Mouse (Mus musculus) 3T3-L1 (cell line): ENCODE measurements around the gene Pgpep1.

Experiments used
- DNase-seq: peaks from one replicate; pipeline ENCODE4 v3.0.0-alpha.2; 2015; ENCODE audit warnings: low read depth, low spot score

Gene Pgpep1

GRCm38 (mm10) chr8:70660273-70660725, at the start of gene Pgpep1:
Gene Pgpep1 (minus strand): TSS chr8:70660388.
- DNase-seq, result no peak

DNA sequence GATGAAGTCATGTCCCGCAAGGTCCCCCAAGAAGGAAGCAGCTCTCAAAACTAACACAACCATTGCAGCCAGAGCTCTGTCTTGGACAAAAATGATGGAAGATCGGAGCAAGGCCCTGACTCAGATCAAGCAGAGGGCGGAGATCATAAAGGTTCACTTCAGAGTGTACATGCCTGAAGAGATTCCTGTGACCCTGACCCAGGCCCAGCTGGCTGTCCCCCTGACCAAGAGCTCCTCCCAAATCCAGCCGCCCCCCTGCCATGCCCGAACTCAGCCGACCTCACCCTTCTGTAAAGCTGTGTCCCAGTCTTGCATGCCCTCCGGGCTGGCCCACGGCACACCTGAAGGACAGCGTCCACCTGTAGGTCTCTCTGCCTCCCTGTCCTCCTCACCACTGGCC, 49.6 kb upstream of the Pgpep1 start:
- no peak for DNase-seq

DNA sequence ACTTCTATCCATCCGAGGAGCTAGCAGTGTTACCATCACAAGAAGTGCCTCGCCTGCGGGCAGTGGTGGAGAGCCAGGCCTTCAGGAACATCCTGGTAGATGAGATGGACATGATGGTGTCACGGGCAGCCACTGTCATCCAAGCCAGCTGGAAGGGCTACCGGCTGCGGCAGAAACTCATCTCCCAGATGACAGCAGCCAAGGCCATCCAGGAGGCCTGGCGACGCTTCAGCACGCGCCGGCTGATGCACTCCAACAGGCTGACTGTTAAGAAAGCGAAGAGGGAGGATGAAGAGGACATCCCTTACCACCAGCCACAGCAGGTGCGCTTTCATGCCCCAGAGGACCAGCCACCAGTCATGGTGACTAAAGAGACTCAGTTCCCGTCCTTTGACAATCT, 48.1 kb upstream of the Pgpep1 start:
- no peak for DNase-seq

GRCm38 (mm10) chr8:70703287-70703686, 43.1 kb upstream of the Pgpep1 start, which contains the start of gene Iqcn:
Gene Iqcn (plus strand): TSS chr8:70703457.
- no peak for DNase-seq

DNA sequence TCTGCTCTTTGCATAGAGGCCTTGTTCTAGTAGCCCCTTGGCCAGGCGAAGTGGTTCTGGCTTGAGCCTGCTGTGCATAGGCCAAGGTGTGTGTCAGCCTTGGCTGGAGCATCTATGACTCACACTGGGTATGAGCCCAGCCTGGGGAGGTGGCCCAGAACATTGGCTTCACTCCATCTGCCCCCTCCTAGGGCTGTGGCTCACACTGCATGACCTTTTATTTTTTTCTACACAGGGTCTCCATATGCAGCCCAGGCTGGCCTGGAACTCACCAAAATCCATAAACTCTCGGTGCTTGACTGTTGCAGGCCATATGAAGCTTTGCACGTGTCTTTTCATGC, 42.6 kb upstream of the Pgpep1 start:
- DNase-seq, result peak; percentile 96

DNA sequence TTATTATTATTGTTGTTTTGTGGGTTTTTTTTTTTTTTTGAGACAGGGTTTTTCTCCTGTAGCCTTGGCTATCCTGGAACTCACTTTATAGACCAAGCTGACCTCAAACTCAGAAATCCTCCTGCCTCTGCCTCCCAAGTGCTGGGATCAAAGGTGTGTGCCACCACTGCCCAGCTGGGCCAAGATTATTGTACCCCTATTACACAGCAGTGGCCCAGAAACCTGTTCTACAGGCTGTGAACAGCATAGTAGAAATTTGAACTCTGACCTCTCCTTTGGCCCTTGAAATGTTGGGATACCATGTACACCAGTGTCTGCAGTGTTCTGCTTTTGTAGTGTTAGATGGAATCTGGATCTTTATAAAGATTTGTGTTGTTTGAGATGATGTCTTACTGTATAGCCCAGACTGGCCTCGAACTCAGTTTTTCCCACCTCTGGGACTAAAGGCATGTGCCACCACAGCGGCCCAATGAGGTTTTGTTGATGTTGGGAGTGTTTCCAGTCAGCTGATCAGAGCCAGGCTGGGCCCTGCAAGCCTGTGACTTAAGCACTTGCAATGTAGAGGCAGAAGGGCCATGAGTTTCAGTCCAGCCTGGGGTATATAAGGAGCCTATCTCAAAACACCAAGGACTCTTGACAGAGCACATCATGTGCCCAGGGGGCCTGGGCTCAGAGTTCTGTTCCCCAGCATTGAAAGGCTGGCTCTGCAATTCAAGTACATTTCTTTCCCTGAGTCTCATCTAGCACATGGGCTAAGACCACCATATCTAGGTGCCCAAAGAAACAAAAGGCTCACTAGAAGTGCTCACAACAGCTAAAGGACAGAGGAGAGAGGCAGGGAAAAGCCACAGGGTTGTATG, 42.0 kb upstream of the Pgpep1 start:
- peak; percentile 83 for DNase-seq

GRCm38 (mm10) chr8:70701048-70701981, 41.1 kb upstream of the Pgpep1 start:
- DNase-seq, result no peak

- DNase-seq, result peak; percentile 87
Measured at GRCm38 (mm10) chr8:70700555-70700922, 40.4 kb upstream of the Pgpep1 start.

GRCm38 (mm10) chr8:70699834-70700554, 39.8 kb upstream of the Pgpep1 start:
- DNase-seq, result peak; percentile 82

DNA sequence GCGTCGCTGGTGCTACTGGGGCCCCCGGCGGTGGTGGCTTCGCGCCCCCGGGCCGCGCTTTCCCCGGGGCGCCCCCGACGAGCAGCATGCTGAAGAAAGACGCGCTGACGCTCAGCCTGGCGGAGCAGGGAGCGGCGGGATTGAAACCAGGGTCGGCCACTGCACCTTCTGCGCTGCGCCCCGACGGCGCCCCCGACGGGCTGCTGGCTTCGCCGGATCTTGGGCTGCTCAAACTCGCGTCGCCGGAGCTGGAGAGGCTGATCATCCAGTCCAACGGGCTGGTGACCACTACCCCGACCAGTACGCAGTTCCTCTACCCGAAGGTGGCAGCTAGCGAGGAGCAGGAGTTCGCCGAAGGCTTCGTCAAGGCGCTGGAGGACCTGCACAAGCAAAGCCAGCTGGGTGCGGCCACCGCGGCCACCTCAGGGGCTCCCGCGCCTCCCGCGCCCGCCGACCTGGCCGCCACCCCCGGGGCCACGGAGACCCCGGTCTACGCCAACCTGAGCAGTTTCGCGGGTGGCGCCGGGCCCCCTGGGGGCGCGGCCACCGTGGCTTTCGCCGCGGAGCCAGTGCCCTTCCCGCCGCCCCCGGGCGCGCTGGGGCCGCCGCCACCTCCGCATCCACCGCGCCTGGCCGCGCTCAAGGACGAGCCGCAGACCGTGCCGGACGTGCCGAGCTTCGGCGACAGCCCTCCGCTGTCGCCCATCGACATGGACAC, 39.1 kb upstream of the Pgpep1 start:
- peak; percentile 68 for DNase-seq

DNA sequence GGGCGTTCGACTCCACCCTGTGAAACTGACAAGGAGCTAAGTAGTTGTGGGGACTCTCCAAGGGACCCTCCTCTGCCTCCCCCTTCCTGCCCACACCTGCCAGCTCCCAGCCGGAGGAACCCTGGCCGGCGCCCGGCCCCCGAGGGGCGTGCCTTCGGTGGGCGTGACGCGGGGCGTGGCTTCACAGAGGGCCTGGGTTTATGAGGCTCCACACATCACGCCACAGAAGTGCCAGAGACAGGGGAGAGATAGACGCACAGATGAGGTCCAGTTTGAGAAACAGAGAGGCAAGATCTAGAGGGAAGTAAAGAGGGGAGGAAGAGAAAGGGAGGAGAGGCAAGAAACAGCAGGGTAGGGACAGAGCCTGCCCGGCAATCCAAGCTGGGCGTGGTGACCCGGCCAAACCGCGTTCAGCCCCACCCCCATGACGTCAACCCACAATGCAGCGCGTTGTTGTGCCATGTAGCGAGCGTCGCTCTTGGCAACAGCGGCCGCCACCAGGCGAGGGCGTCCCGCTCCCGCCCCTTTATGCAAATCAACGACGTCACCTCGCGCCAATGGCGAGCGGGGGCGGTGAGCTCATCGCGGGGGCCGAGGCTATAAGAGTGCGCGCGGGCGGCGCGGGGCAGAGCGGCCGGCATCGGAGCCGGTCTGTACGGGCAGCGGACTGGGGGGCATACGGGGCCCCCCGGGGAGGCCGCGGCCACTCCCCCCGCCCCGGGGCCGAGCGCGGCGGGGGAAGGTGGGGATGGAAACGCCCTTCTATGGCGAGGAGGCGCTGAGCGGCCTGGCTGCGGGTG, 38.3 kb upstream of the Pgpep1 start, which contains the start of gene Jund:
TSS of gene Jund (plus strand) at position 640 of the 800 bp plus-strand sequence.
- DNase-seq, result peak; percentile 99

DNA sequence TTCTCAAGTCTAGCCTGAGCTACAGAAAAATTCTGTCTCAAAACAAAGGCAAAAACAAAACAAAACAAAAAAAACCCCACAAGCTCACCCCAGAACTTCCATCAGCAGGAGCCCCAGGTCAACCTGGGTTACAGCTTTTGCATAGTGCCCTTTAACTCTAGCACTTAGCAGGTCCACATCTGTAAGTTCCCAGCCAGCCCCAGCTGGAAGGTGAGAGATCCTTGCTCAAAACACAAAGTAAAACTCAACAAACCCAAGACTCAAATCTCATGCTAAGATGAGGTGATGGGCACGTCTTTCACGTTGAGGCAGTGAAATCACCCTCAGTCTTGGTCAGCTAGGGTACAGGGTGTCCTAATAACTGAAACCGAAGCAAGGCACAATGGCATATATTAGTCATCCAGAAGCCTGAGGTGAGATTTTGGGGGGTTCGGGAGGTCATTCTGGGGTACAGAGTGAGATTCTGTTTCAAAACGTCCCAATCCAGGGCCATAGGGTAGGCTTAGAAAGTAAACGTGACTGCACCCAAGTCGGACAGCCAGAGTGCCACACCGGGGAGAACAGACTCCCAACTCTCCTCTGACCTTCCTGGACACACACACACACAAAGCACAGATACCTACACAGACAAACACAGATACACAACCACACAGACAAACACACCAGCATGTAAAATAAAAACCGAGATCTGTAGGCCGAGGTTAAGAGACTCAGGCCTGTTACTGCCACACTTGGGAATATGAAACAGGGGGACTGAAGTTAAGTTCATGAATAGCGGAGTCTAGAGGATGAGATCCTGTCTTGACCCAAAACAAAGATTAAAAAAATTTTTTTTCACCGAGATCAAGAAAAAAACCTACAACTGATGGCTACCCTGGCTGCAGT, 37.4 kb upstream of the Pgpep1 start:
- no peak for DNase-seq

- no peak for DNase-seq
Measured at GRCm38 (mm10) chr8:70696946-70697345, 36.8 kb upstream of the Pgpep1 start.

DNA sequence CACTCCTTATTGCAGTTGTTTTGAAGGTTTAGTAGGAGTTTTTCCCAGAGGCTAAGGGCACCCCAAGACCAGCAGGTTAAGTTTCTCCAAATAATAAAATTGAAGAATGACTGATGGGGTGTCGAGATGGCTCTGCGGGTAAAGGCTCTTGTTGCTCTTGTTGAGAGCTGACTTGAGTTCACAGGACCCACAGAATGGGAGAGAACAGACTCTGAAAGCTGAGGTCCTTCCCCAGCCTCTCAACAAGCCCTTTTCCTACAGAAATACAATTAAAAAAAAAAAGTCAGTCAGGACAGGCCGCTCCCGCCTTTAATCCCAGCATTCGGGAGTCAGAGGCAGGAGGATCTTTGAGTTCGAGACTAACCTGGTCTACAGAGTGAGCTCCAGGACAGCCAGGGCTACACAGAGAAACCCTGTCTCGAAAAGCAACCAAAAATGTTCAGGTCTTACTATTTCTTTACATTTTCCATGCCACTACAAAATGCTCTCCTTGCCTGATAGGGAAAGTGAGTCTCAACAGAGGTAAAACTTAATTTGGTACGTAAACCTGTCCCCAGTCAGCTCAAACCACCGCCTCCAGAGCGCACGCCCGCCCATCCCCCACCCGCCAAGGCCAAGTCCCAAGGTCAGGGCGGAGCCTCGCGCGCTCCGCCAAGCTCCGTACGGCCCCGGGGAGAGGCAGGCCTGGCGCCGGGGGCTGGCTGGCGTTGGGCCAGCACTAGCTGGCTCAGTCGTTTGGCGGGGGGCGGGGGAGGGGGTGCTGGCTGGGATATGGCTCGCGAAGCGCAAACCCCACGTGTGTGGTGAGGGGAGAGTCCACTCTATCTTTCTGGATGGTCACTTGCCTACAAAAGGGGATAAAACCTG, 36.1 kb upstream of the Pgpep1 start:
- no peak for DNase-seq

DNA sequence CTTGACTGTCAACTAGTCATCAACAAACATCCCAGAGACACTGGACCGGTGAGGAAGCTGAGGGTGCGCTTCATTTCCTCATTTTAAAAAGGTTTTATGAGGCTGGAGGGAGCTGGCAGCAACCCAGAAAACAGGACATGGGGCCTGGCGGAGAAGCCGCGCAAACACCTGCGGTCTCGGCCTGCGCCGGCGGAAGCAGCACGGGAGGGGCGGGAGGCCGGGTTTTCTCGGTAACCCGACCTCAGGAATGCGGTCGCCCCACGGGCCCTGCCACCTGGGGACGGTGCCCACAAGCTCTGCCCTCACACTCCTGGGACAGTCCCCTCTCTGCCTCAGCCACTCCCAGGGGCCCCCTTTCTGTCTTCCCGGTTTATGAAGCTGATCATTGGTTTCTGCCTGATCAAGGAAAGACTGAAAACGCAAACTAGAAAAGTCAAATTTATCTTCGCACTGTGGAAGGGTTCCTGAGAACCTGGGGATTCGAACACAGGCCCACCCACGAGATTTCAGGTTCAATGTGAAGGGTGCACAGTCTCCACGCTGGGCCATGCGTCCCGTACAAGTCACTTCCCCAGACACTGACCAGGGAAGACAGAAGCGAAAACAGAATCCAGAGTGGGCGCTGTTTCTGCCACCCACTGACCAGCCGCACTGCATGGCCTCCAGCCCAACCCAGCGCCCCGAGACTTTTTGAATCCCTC, 35.3 kb upstream of the Pgpep1 start:
- no peak for DNase-seq

DNA sequence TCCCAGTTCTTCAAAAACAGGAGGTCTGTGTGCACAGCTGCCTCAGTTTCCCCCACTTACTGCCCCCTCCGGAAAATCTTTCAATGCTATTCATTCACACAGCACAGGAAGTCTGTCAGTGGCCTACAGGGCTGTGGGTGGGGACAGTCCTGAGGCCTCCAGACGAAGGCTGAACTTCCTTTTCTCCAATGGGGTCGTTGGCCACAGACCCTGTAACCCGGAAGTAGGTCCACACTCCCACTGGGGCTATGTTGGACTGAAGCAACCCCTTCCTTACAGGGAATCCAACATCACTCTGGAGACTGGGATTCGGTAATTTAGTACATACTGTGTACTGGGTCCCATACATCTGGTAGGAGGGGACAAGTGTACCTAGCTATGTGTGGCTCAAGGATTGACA, 33.4 kb upstream of the Pgpep1 start:
- no peak for DNase-seq

DNA sequence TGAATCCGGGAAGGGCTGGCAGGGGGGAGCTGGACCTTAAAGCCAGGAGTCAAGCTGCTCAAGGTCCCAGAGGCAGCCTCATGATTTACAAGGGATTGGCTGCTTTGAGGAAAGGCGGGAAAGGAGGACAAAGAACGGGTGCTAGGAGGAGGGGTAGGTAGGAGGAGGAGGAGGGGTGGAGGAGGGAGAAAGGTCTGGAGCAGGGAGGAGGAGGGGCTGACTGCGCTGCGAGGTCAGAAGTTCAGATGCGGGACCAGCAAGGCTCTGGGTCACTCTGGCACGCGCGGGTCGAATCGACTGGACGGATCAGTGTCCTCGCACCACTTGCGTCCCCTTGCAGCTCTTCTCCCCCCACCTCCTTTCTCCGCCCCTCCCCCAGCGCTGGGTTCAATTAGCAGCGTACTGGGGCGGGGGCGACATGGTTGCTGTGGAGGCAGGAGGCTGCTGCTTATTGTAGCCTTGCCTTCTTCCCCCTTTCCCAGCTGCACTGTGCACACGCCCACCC, 31.6 kb upstream of the Pgpep1 start:
- DNase-seq, result no peak
